Mouse (Mus musculus): Measurements from ENCODE around the gene Sgca. TPM values are rescaled to one million over a fixed set of nuclear protein-coding genes. Genes with fewer than 3 reads are reported as not detected.

Sgca gene
- polyA plus RNA-seq, 1 experiment from 2014 or later: 0.84 TPM

DNA sequence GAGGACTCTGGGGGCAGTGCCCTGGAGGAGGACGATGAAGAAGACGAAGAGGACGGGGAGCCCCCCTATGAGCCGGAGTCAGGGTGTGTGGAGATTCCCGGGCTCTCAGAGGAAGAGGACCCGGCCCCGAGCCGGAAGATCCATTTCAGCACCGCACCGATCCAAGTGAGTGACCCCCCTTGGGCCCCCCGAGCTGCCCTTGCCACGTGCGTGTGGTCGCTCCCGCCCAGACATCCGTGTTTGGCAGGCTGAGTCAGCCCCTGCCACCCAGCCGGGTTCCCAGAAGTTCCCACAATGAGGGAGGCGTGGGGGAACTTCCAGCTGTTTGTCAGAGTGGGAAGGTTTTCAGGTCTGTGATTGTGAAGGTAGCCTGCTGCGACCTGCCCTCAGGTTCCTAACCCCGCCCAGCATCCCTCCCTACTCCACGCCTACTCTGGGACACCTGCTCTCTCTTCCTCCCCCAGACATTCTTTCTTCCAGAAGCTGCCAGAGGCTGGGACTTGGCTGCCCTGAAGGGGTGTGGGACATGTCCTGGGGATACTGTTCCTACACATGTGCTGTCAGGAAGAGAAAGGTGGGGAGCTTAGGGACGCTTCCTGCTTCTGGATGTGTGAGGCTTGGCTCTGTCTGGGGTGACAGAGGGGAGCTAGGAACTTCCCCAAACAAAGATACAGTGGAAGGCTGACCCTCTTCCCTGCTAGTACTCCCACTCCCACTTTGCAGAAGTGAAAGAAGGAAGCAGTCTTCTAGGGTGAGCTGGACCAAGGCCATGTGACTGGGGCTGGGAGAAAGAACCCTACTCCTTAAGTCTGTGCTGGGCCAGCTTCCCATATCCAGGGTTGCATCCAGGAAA is 16.9 kb upstream of the Sgca start:
- WGBS: 3% methylated on average over 22 of the region's 22 CpGs
- DNase-seq (ENCODE audit: low spot score): peak; percentile 44
- Histone ChIP-seq H3K4me2 (ENCODE audit: low read depth, low read length) (peak overlapping the region; percentile 100), H3K9ac (replicated peaks; ENCODE audit: low read length) (peak overlapping the region; percentile 93), H3K4me1 (ENCODE audit: control insufficient read depth, insufficient read depth, low read length) (peaks cover 18% of the 10 kb centered on the region), H3K36me3 (replicated peaks; ENCODE audit: control insufficient read depth, insufficient read depth, low read depth, low read length) (peaks cover 8% of the 10 kb centered on the region), H3K27ac (replicated peaks; ENCODE audit: low read depth, low read length) (no peak overlapping the region), H3K27me3 (ENCODE audit: control insufficient read depth, insufficient read depth, low read length) (no peaks in the 10 kb centered on the region), H3K9me3 (replicated peaks; ENCODE audit: control insufficient read depth, low read length) (no peaks in the 10 kb centered on the region), H3K4me3 (ENCODE audit: low read depth, low read length) (peak overlapping the region; percentile 96)
- no peak for ATAC-seq (replicated peaks; ENCODE audit: insufficient number of reproducible peaks, low FRiP score, low TSS enrichment, low read depth)

DNA sequence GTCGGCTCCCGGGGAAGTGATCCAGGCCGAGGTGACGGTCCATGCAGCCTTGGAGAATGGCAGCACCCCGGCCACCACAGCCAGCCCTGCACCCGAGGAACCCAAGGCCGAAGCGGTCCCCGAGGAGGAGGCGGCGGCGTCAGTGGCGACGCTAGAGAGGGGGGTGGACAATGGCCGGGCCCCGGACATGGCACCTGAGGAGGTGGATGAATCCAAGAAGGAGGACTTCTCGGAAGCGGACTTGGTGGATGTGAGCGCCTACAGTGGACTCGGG is 16.3 kb upstream of the Sgca start:
- Histone ChIP-seq H3K9ac (replicated peaks; ENCODE audit: low read length) (peak overlapping the region; percentile 93), H3K4me1 (ENCODE audit: control insufficient read depth, insufficient read depth, low read length) (peaks cover 18% of the 10 kb centered on the region), H3K9me3 (replicated peaks; ENCODE audit: control insufficient read depth, low read length) (no peaks in the 10 kb centered on the region), H3K27ac (replicated peaks; ENCODE audit: low read depth, low read length) (no peak overlapping the region), H3K36me3 (replicated peaks; ENCODE audit: control insufficient read depth, insufficient read depth, low read depth, low read length) (peaks cover 5% of the 10 kb centered on the region), H3K27me3 (ENCODE audit: control insufficient read depth, insufficient read depth, low read length) (no peaks in the 10 kb centered on the region), H3K4me2 (ENCODE audit: low read depth, low read length) (peak overlapping the region; percentile 100), H3K4me3 (ENCODE audit: low read depth, low read length) (peak overlapping the region; percentile 96)
- DNase-seq (ENCODE audit: low spot score) (no peak), ATAC-seq (replicated peaks; ENCODE audit: insufficient number of reproducible peaks, low FRiP score, low TSS enrichment, low read depth) (no peak)
- under 1% methylated on average over 20 of the region's 20 CpGs for WGBS

DNA sequence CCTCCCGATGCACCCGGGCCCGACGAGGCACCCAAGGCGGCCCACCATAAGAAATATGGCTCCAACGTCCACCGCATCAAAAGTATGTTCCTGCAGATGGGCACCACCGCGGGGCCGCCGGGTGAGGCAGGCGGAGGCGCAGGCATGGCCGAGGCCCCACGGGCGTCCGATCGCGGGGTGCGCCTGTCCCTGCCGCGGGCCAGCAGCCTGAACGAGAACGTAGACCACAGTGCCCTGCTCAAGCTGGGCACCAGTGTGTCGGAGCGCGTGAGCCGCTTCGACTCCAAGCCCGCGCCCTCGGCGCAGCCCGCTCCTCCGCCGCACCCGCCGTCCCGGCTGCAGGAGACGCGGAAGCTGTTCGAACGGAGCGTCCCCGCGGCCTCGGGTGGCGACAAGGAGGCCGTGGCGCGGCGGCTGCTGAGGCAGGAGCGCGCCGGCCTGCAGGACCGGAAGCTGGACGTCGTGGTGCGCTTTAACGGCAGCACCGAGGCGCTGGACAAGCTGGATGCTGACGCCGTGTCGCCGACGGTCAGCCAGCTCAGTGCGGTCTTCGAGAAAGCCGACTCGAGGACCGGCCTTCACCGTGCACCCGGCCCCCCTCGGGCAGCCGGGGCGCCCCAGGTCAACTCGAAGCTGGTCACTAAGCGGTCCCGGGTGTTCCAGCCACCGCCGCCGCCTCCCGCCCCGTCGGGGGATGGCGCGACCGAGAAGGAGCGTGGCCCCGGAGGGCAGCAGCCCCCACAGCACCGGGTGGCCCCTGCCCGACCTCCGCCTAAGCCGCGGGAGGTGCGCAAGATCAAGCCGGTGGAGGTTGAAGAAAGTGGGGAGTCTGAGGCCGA is 15.7 kb upstream of the Sgca start:
- WGBS: under 1% methylated on average over 99 of the region's 99 CpGs
- Histone ChIP-seq H3K4me3 (ENCODE audit: low read depth, low read length) (peak overlapping the region; percentile 96), H3K27ac (replicated peaks; ENCODE audit: low read depth, low read length) (peak overlapping the region; percentile 89; the same call in 1 of the 2 replicates), H3K36me3 (replicated peaks; ENCODE audit: control insufficient read depth, insufficient read depth, low read depth, low read length) (peaks cover 3% of the 10 kb centered on the region), H3K27me3 (ENCODE audit: control insufficient read depth, insufficient read depth, low read length) (no peaks in the 10 kb centered on the region), H3K9me3 (replicated peaks; ENCODE audit: control insufficient read depth, low read length) (no peaks in the 10 kb centered on the region), H3K4me2 (ENCODE audit: low read depth, low read length) (peak overlapping the region; percentile 100), H3K9ac (replicated peaks; ENCODE audit: low read length) (peak overlapping the region; percentile 93), H3K4me1 (ENCODE audit: control insufficient read depth, insufficient read depth, low read length) (peaks cover 18% of the 10 kb centered on the region)
- peak; percentile 46 for DNase-seq (ENCODE audit: low spot score)
- no peak for ATAC-seq (replicated peaks; ENCODE audit: insufficient number of reproducible peaks, low FRiP score, low TSS enrichment, low read depth)

DNA sequence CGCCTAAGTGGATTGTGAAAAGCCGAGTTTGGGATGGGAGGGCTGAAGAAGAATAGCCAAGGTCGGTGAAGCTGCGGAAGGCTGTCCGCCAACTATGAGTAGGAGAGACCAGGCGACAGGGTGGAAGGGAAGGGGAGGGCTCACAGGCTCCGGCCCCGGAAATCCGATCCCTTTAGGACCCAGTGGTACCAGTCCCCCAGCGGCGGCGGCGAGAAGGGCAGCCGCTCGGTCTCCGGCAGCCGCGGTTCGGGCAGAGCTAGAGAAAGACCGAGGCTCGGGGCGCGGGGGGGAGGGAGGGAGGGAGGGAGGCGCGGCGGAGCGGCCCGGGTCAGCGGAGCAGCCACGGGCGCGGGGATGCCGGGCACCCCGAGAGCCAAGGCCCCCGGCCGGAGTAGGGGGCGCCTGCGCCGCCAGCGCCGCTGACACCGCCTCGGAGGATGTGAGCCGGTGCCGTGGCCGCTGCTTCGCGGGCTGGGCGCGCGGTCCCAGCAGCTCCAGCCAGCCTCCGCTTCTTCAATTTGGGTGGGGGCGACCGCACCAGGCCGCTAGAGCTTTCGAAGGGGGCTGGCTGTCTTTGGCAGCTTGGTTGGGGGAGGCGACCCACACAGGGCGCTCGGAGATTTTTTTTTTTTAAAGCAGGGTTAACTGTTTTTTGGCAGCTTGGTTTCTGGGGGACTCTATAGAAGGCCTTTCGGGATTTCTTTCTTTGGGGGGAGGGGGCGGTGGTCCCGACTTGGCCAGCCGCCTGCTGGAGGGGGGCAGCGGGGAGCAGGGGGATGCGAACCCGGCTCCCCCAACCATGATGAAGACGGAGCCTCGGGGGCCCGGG is 14.8 kb upstream of the Sgca start, which contains the start of gene Ppp1r9b:
Gene Ppp1r9b, plus strand, starts transcription at position 287 of the 829 bp plus-strand sequence.
- H3K4me3 ChIP-seq (ENCODE audit: low read depth, low read length): peak within 1 kb of the TSS; percentile 96
- DNase-seq (ENCODE audit: low spot score) (peak; percentile 92), ATAC-seq (replicated peaks; ENCODE audit: insufficient number of reproducible peaks, low FRiP score, low TSS enrichment, low read depth) (peak; percentile 87)
- no peaks in the 10 kb centered on the region for H3K9me3 ChIP-seq (replicated peaks; ENCODE audit: control insufficient read depth, low read length)
- H3K4me1 ChIP-seq (ENCODE audit: control insufficient read depth, insufficient read depth, low read length): peaks cover 18% of the 10 kb centered on the region
- peak within 1 kb of the TSS; percentile 93 for H3K9ac ChIP-seq (replicated peaks; ENCODE audit: low read length)
- no peaks in the 10 kb centered on the region for H3K27me3 ChIP-seq (ENCODE audit: control insufficient read depth, insufficient read depth, low read length)
- H3K27ac ChIP-seq (replicated peaks; ENCODE audit: low read depth, low read length): peak within 1 kb of the TSS; percentile 89
- H3K4me2 ChIP-seq (ENCODE audit: low read depth, low read length): peak within 1 kb of the TSS; percentile 100
- H3K36me3 ChIP-seq (replicated peaks; ENCODE audit: control insufficient read depth, insufficient read depth, low read depth, low read length): no peaks in the 10 kb centered on the region
- under 1% methylated on average over 41 of the region's 69 CpGs for WGBS

DNA sequence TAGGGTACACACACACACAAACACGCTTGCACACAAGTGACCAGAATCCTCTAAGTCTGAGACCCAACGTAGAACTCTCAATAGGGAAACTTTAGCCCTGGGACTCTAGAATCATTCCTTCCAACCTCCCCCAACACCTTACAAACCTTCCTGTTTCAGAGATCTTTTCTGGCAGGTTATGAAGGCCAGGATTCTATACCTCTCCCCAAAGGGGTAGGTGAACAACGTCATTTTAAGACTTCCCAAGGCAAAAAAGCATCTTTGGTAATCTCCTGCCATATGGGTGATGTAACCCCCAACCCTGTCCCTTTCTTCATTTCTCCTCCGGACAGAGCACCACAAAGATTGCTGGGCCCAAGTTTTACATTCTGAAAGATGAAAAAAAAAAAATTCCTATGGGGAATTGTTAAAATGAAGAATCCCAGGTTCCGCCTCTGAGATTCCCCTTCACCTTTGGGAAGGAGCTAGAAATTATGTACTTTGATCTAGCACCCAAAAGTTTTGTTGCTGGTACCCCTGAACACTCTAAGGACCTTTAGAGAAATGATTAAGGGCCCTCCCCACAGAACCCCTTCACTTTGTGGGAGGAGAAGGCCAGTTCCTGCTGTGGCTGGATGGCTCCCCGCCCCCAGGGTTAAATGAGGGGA is 14.1 kb upstream of the Sgca start:
- Histone ChIP-seq H3K4me3 (ENCODE audit: low read depth, low read length) (peak overlapping the region; percentile 96), H3K4me1 (ENCODE audit: control insufficient read depth, insufficient read depth, low read length) (peaks cover 18% of the 10 kb centered on the region), H3K4me2 (ENCODE audit: low read depth, low read length) (peak overlapping the region; percentile 100), H3K27me3 (ENCODE audit: control insufficient read depth, insufficient read depth, low read length) (no peaks in the 10 kb centered on the region), H3K9me3 (replicated peaks; ENCODE audit: control insufficient read depth, low read length) (no peaks in the 10 kb centered on the region), H3K27ac (replicated peaks; ENCODE audit: low read depth, low read length) (peak overlapping the region; percentile 89), H3K36me3 (replicated peaks; ENCODE audit: control insufficient read depth, insufficient read depth, low read depth, low read length) (no peaks in the 10 kb centered on the region), H3K9ac (replicated peaks; ENCODE audit: low read length) (peak overlapping the region; percentile 93)
- ATAC-seq (replicated peaks; ENCODE audit: insufficient number of reproducible peaks, low FRiP score, low TSS enrichment, low read depth): no peak
- DNase-seq (ENCODE audit: low spot score): no peak
- WGBS: 45% methylated on average over 6 of the region's 6 CpGs

DNA sequence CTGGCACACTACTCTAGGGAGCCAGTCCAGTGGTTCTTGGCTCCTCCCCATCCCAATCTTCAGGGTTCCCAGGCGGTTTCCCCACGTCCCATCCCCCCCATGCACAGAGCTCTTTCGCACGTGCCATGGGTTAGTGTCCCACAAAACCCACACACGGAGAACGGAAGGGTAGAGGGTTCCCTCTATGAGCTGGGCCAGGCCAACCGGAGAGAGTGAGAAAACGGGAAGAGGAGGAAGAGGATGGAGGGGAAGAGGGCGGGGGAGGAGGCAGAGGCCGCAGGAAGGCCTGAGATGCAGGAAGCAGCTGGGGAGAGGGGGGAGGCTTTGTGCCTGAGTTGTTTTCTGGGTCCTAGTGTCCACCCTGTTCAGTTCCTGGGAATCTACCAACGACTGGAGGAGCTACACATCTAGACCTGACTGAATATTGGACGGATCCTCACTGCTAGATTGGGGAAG is 13.5 kb upstream of the Sgca start:
- Histone ChIP-seq H3K27ac (replicated peaks; ENCODE audit: low read depth, low read length) (peak overlapping the region; percentile 75), H3K9ac (replicated peaks; ENCODE audit: low read length) (peak overlapping the region; percentile 69), H3K4me1 (ENCODE audit: control insufficient read depth, insufficient read depth, low read length) (peaks cover 16% of the 10 kb centered on the region), H3K4me3 (ENCODE audit: low read depth, low read length) (peak overlapping the region; percentile 39), H3K9me3 (replicated peaks; ENCODE audit: control insufficient read depth, low read length) (no peaks in the 10 kb centered on the region), H3K36me3 (replicated peaks; ENCODE audit: control insufficient read depth, insufficient read depth, low read depth, low read length) (no peaks in the 10 kb centered on the region), H3K4me2 (ENCODE audit: low read depth, low read length) (peak overlapping the region; percentile 100), H3K27me3 (ENCODE audit: control insufficient read depth, insufficient read depth, low read length) (no peaks in the 10 kb centered on the region)
- WGBS: under 1% methylated on average over 12 of the region's 12 CpGs
- peak; percentile 99 for DNase-seq (ENCODE audit: low spot score)
- peak; percentile 70 for ATAC-seq (replicated peaks; ENCODE audit: insufficient number of reproducible peaks, low FRiP score, low TSS enrichment, low read depth)

DNA sequence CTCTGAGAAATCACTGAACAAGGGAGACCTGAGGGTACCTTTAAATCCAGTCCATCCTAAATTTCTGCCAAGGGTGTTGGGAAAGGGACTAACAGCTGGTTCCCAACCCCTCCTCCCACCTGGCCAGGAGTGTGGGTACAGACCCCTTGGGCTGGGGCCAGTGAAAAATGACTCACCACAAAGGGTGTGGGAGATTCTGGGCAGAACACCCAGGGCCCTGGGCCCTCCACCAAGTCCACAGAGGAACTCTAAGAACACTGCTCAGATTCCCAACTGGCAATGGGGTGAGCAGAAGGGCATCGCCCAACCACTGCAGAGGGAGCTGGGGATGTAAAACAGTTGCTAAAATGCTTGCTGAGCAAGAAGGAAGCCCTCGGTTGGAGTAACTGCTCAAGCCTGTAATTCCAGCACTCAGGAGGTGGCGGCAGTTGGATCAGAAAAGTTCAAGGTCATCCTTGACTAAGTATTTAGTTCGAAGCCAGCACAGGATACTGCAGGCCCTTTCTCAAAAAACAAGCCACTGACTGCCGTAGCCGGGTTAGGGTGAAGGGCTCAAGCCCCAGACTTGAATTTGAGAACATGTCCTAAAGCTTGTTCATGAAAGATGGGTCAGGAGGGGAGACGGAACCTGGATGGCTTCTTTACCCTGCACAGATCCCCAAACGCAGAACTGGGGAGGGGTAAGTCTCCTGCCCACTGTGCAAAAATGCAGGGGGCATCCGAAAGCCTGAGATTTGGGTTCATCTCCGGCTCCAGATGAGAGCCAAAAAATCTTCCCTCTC is 12.8 kb upstream of the Sgca start:
- Histone ChIP-seq H3K4me2 (ENCODE audit: low read depth, low read length) (peak overlapping the region; percentile 100), H3K27me3 (ENCODE audit: control insufficient read depth, insufficient read depth, low read length) (no peaks in the 10 kb centered on the region), H3K4me3 (ENCODE audit: low read depth, low read length) (peak overlapping the region; percentile 39), H3K27ac (replicated peaks; ENCODE audit: low read depth, low read length) (peak overlapping the region; percentile 75), H3K4me1 (ENCODE audit: control insufficient read depth, insufficient read depth, low read length) (peaks cover 14% of the 10 kb centered on the region), H3K9ac (replicated peaks; ENCODE audit: low read length) (peak overlapping the region; percentile 69), H3K36me3 (replicated peaks; ENCODE audit: control insufficient read depth, insufficient read depth, low read depth, low read length) (no peaks in the 10 kb centered on the region), H3K9me3 (replicated peaks; ENCODE audit: control insufficient read depth, low read length) (no peaks in the 10 kb centered on the region)
- DNase-seq (ENCODE audit: low spot score) (no peak), ATAC-seq (replicated peaks; ENCODE audit: insufficient number of reproducible peaks, low FRiP score, low TSS enrichment, low read depth) (no peak)
- 18% methylated on average over 10 of the region's 10 CpGs for WGBS
